Mouse (Mus musculus): Measurements from ENCODE around the gene Six2. TPM values are rescaled to one million over a fixed set of nuclear protein-coding genes. Genes with fewer than 3 reads are reported as not detected.

Six2 gene
- polyA plus RNA-seq, 1 experiment, result 14.4 TPM

GRCm38 (mm10) chr17:85683111-85683983, 4.7 kb downstream of the Six2 start:
- 10% methylated on average over 25 of the region's 25 CpGs for WGBS
- H3K27ac ChIP-seq (ENCODE audit: control insufficient read depth, insufficient read depth, low read length), result no peak overlapping the region
- no peaks in the 10 kb centered on the region for H3K4me1 ChIP-seq (replicated peaks; ENCODE audit: control insufficient read depth, insufficient read depth, low read length)
- DNase-seq, result no peak
- peaks cover 9% of the 10 kb centered on the region; the same call in 1 of the 2 replicates for H3K27me3 ChIP-seq (ENCODE audit: control insufficient read depth, insufficient read depth, low read length)
- H3K36me3 ChIP-seq (ENCODE audit: control insufficient read depth, insufficient read depth, low read length), result no peaks in the 10 kb centered on the region
- TF ChIP-seq CTCF (IDR thresholded peaks at IDR 0.05; ENCODE audit: borderline replicate concordance, control insufficient read depth, extremely low read depth, insufficient read depth, low read length, poor library complexity), result no peak
- no peak for TF ChIP-seq POLR2A (IDR thresholded peaks at IDR 0.05; ENCODE audit: control insufficient read depth, extremely low read depth, insufficient read depth, low read length, poor library complexity)
- H3K4me3 ChIP-seq (ENCODE audit: control insufficient read depth, insufficient read depth, low read length), result no peak overlapping the region

DNA sequence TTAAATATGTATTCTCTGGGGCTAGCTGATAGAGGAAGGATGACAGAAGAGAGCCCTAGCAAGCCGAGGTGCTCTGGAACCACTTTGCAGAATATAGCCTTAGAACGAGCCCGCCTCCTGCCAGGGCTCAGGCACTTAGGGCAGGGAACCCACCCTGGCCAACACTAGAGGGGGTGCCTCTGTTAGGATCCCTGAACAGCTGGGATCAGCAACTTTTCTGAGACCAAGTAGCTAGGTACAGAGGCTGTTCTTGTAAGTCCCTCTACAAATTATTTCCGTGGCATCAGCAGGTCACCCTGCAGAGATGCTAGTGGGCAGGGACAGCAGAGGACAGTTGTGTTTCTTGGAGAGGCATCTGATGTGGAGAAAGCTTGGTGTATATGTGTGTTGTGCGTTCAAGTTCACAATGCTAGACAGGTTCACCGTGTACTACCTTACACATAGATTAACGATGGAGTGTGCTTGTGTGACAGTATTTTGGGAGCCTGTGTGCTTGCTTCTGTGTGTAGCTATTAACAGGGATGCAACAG, 5.8 kb downstream of the Six2 start:
- H3K4me3 ChIP-seq (ENCODE audit: control insufficient read depth, insufficient read depth, low read length), result no peak overlapping the region
- no peaks in the 10 kb centered on the region for H3K4me1 ChIP-seq (replicated peaks; ENCODE audit: control insufficient read depth, insufficient read depth, low read length)
- H3K36me3 ChIP-seq (ENCODE audit: control insufficient read depth, insufficient read depth, low read length), result no peaks in the 10 kb centered on the region
- WGBS, result 17% methylated on average over 7 of the region's 7 CpGs
- DNase-seq, result no peak
- TF ChIP-seq POLR2A (IDR thresholded peaks at IDR 0.05; ENCODE audit: control insufficient read depth, extremely low read depth, insufficient read depth, low read length, poor library complexity), result no peak
- TF ChIP-seq CTCF (IDR thresholded peaks at IDR 0.05; ENCODE audit: borderline replicate concordance, control insufficient read depth, extremely low read depth, insufficient read depth, low read length, poor library complexity), result no peak
- H3K27me3 ChIP-seq (ENCODE audit: control insufficient read depth, insufficient read depth, low read length), result peaks cover 9% of the 10 kb centered on the region; the same call in 1 of the 2 replicates
- H3K27ac ChIP-seq (ENCODE audit: control insufficient read depth, insufficient read depth, low read length), result no peak overlapping the region

DNA sequence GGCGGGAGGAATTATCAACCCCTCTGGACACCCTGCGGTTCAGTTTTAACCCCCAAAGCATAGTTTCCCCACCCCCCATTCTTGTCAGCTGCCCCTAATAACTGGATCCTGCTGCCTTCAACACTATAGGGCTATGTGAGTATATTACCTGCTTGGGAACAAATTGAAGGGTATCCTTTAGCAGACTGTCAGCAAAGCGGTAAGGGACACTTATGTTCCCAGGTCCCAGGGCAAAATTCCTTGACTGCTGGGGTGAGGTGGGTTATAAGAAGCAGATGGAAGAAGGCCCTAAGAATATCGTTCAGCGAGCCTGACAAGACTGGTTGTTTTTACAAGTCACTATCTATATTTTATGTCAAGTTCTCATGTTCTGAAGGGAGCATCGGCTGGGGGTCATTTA, 6.3 kb downstream of the Six2 start:
- WGBS, result 32% methylated on average over 6 of the region's 6 CpGs
- DNase-seq, result no peak
- H3K4me1 ChIP-seq (replicated peaks; ENCODE audit: control insufficient read depth, insufficient read depth, low read length), result no peaks in the 10 kb centered on the region
- no peak overlapping the region for H3K4me3 ChIP-seq (ENCODE audit: control insufficient read depth, insufficient read depth, low read length)
- H3K36me3 ChIP-seq (ENCODE audit: control insufficient read depth, insufficient read depth, low read length), result no peaks in the 10 kb centered on the region
- no peak for TF ChIP-seq POLR2A (IDR thresholded peaks at IDR 0.05; ENCODE audit: control insufficient read depth, extremely low read depth, insufficient read depth, low read length, poor library complexity)
- TF ChIP-seq CTCF (IDR thresholded peaks at IDR 0.05; ENCODE audit: borderline replicate concordance, control insufficient read depth, extremely low read depth, insufficient read depth, low read length, poor library complexity), result no peak
- peaks cover 9% of the 10 kb centered on the region; the same call in 1 of the 2 replicates for H3K27me3 ChIP-seq (ENCODE audit: control insufficient read depth, insufficient read depth, low read length)
- no peak overlapping the region for H3K27ac ChIP-seq (ENCODE audit: control insufficient read depth, insufficient read depth, low read length)

DNA sequence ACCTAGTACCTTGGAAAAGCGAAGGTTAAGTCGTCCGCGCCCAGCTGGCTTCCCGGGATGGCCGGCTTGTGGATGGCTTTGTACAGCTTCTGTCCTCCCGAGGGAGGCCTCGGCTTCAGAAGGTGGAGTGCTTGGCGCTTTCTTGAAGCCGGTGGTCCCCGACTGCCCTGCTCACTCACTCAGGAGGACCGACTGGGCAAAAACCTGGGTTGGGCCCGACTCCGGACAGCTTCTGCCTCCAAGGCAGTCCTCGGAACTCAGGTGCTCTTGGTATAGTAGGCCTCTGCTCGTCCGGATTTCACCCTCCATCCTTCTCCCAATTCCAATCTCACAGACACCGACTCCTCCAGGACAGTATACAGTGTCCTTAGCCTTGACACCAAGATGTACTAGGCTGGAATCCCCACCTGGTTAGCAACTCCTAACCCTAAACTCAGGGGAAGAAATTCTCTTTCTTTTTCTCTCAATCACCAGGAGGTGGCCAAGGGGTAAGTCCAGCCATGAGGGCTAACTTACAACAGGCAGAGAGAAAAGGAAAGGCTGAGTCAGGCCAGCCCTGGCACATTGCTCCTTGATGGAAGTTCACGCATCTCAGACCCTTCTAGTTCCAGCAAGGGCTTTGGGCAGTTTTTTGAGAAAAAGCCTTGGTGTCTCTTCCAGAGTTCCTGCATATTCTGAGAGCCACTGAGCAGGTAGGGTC, 7.1 kb downstream of the Six2 start:
- whole genome bisulfite sequencing, result 16% methylated on average over 19 of the region's 19 CpGs
- Histone ChIP-seq H3K27ac (ENCODE audit: control insufficient read depth, insufficient read depth, low read length) (no peak overlapping the region), H3K36me3 (ENCODE audit: control insufficient read depth, insufficient read depth, low read length) (no peaks in the 10 kb centered on the region), H3K4me1 (replicated peaks; ENCODE audit: control insufficient read depth, insufficient read depth, low read length) (no peaks in the 10 kb centered on the region), H3K27me3 (ENCODE audit: control insufficient read depth, insufficient read depth, low read length) (peaks cover 7% of the 10 kb centered on the region; the same call in 1 of the 2 replicates), H3K4me3 (ENCODE audit: control insufficient read depth, insufficient read depth, low read length) (no peak overlapping the region)
- TF ChIP-seq CTCF (IDR thresholded peaks at IDR 0.05; ENCODE audit: borderline replicate concordance, control insufficient read depth, extremely low read depth, insufficient read depth, low read length, poor library complexity) (no peak), POLR2A (IDR thresholded peaks at IDR 0.05; ENCODE audit: control insufficient read depth, extremely low read depth, insufficient read depth, low read length, poor library complexity) (no peak)
- no peak for DNase-seq

- H3K27ac ChIP-seq (ENCODE audit: control insufficient read depth, insufficient read depth, low read length), result no peak overlapping the region
- WGBS, result 7% methylated on average over 21 of the region's 21 CpGs
- TF ChIP-seq CTCF (IDR thresholded peaks at IDR 0.05; ENCODE audit: borderline replicate concordance, control insufficient read depth, extremely low read depth, insufficient read depth, low read length, poor library complexity), result no peak
- no peak for TF ChIP-seq POLR2A (IDR thresholded peaks at IDR 0.05; ENCODE audit: control insufficient read depth, extremely low read depth, insufficient read depth, low read length, poor library complexity)
- DNase-seq, result no peak
- H3K36me3 ChIP-seq (ENCODE audit: control insufficient read depth, insufficient read depth, low read length), result no peaks in the 10 kb centered on the region
- H3K4me3 ChIP-seq (ENCODE audit: control insufficient read depth, insufficient read depth, low read length), result no peak overlapping the region
- H3K4me1 ChIP-seq (replicated peaks; ENCODE audit: control insufficient read depth, insufficient read depth, low read length), result no peaks in the 10 kb centered on the region
- peaks cover 7% of the 10 kb centered on the region; the same call in 1 of the 2 replicates for H3K27me3 ChIP-seq (ENCODE audit: control insufficient read depth, insufficient read depth, low read length)
These were observed 7.8 kb downstream of the Six2 start for GRCm38 (mm10) chr17:85680116-85680850.

DNA sequence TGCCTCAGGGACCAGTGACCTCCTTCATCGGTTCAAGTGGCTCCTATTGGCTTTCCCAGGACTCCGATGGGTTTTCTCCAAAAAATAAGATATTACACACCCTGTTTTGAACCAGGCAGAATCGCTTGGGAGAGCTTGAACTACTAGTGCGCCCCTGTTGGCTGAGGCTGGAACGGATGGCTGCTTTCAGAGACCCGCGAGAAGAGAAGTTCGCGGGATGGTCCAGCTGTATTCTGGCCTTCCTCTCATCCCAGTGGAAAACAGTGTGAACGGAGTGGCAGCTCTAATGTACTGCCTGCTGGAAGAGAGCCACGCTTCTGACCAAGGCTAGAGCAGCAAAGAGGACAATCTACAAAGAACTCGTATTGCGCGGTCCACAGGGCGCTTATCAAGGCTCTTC, 8.4 kb downstream of the Six2 start:
- WGBS, result 6% methylated on average over 15 of the region's 15 CpGs
- Histone ChIP-seq H3K4me3 (ENCODE audit: control insufficient read depth, insufficient read depth, low read length) (no peak overlapping the region), H3K4me1 (replicated peaks; ENCODE audit: control insufficient read depth, insufficient read depth, low read length) (no peaks in the 10 kb centered on the region), H3K27ac (ENCODE audit: control insufficient read depth, insufficient read depth, low read length) (no peak overlapping the region), H3K36me3 (ENCODE audit: control insufficient read depth, insufficient read depth, low read length) (no peaks in the 10 kb centered on the region), H3K27me3 (ENCODE audit: control insufficient read depth, insufficient read depth, low read length) (peaks cover 4% of the 10 kb centered on the region; the same call in 1 of the 2 replicates)
- no peak for DNase-seq
- TF ChIP-seq POLR2A (IDR thresholded peaks at IDR 0.05; ENCODE audit: control insufficient read depth, extremely low read depth, insufficient read depth, low read length, poor library complexity) (no peak), CTCF (IDR thresholded peaks at IDR 0.05; ENCODE audit: borderline replicate concordance, control insufficient read depth, extremely low read depth, insufficient read depth, low read length, poor library complexity) (no peak)
